Mouse (Mus musculus) CH12.LX (cell line): ENCODE data around the gene Tmem125.

Experiments
- CTCF ChIP-seq, 2 experiments: IDR thresholded peaks in 1 of 2; conservative IDR thresholded peaks in 1 of 2; 2 replicates each; pipeline ENCODE4 v1.5.1; 2011 to 2012; ENCODE audit warnings: low read depth in 2 of 2, low read length in 2 of 2, improper control_type of control experiment in 1 of 2, inconsistent platforms in 1 of 2, mild to moderate bottlenecking in 1 of 2, moderate library complexity in 1 of 2
- ELF1 ChIP-seq: IDR thresholded peaks from 2 replicates; pipeline ENCODE4 v1.6.1; 2014; ENCODE audit warnings: low read depth, mild to moderate bottlenecking, inconsistent platforms, low read length, improper control_type of control experiment
- EP300 ChIP-seq: IDR thresholded peaks from 2 replicates; pipeline ENCODE4 v1.6.1; 2011; ENCODE audit warnings: low read length, improper control_type of control experiment
- ETS1 ChIP-seq: conservative IDR thresholded peaks from 2 replicates; pipeline ENCODE4 v1.6.1; 2012; ENCODE audit warnings: low read depth, mild to moderate bottlenecking, inconsistent platforms, low read length, improper control_type of control experiment, moderate library complexity
- MAFK ChIP-seq: IDR thresholded peaks from 2 replicates; pipeline ENCODE4 v1.6.1; 2011; ENCODE audit warnings: low read length, improper control_type of control experiment; ENCODE audit not compliant: insufficient replicate concordance
- MAX ChIP-seq: IDR thresholded peaks from 2 replicates; pipeline ENCODE4 v1.6.1; 2011; ENCODE audit warnings: low read length, improper control_type of control experiment
- NELFE ChIP-seq: IDR thresholded peaks from 2 replicates; pipeline ENCODE4 v1.6.1; 2011; ENCODE audit warnings: low read depth, low read length, improper control_type of control experiment
- POLR2A ChIP-seq: IDR thresholded peaks from 2 replicates; pipeline ENCODE4 v1.6.1; 2011; ENCODE audit warnings: low read depth, mild to moderate bottlenecking, improper control_type of control experiment, low read length
- RCOR1 ChIP-seq: conservative IDR thresholded peaks from 2 replicates; pipeline ENCODE4 v1.6.1; 2012; ENCODE audit warnings: low read depth, mild to moderate bottlenecking, inconsistent platforms, low read length, improper control_type of control experiment
- TBP ChIP-seq: conservative IDR thresholded peaks from 2 replicates; pipeline ENCODE4 v1.6.1; 2011; ENCODE audit warnings: low read depth, low read length, improper control_type of control experiment
- TCF12 ChIP-seq: IDR thresholded peaks from 2 replicates; pipeline ENCODE4 v1.6.1; 2014; ENCODE audit warnings: low read depth, mild to moderate bottlenecking, inconsistent platforms, low read length, improper control_type of control experiment
- ZC3H11A ChIP-seq: IDR thresholded peaks from 2 replicates; pipeline ENCODE4 v1.6.1; 2012; ENCODE audit warnings: low read depth, mild to moderate bottlenecking, inconsistent platforms, low read length, improper control_type of control experiment
- ZMIZ1 ChIP-seq: IDR thresholded peaks from 2 replicates; pipeline ENCODE4 v1.6.1; 2012; ENCODE audit warnings: low read depth, mild to moderate bottlenecking, inconsistent platforms, low read length, improper control_type of control experiment

- TF ChIP-seq CTCF (conservative IDR thresholded peaks at IDR 0.05 in 1 of 2, IDR thresholded peaks at IDR 0.05 in 1 of 2; ENCODE audit: low read depth in 2 of 2, low read length in 2 of 2) (no peak), MAFK (no peak), ETS1 (no peak), POLR2A (no peak), RCOR1 (no peak), ELF1 (no peak), ZC3H11A (no peak), NELFE (no peak), EP300 (no peak), MAX (no peak), TCF12 (no peak), ZMIZ1 (no peak), TBP (no peak)
Observed at GRCm38 (mm10) chr4:118500792-118501191, 43.1 kb downstream of the Tmem125 start.
